Mouse (Mus musculus): Measurements from ENCODE around the gene Gm10134. TPM values are rescaled to one million over a fixed set of nuclear protein-coding genes. Genes with fewer than 3 reads are reported as not detected.

The Gm10134 gene
- polyA plus RNA-seq, 1 experiment from 2014 or later: 11.8 TPM

- peaks cover 53% of the 10 kb centered on the region for H3K36me3 ChIP-seq
- no peak overlapping the region for H3K4me3 ChIP-seq (replicated peaks)
- H3K4me2 ChIP-seq (replicated peaks): no peak overlapping the region
- H3K4me1 ChIP-seq (replicated peaks): no peaks in the 10 kb centered on the region
- 54% methylated on average over 11 of the region's 11 CpGs for WGBS
- no peak overlapping the region for H3K27ac ChIP-seq
- no peaks in the 10 kb centered on the region for H3K27me3 ChIP-seq (replicated peaks)
- peak; percentile 64 for ATAC-seq
- no peaks in the 10 kb centered on the region for H3K9me3 ChIP-seq
- no peak overlapping the region for H3K9ac ChIP-seq
These were observed 41.6 kb downstream of the Gm10134 start for GRCm38 (mm10) chr2:28547237-28548172.

GRCm38 (mm10) chr2:28549157-28549556, 43.3 kb downstream of the Gm10134 start:
- Histone ChIP-seq H3K4me1 (replicated peaks) (no peaks in the 10 kb centered on the region), H3K9me3 (no peaks in the 10 kb centered on the region), H3K4me2 (replicated peaks) (no peak overlapping the region), H3K27ac (no peak overlapping the region), H3K27me3 (replicated peaks) (no peaks in the 10 kb centered on the region), H3K9ac (no peak overlapping the region), H3K36me3 (peaks cover 56% of the 10 kb centered on the region), H3K4me3 (replicated peaks) (no peak overlapping the region)
- no peak for ATAC-seq
- WGBS: 93% methylated on average over 13 of the region's 13 CpGs

GRCm38 (mm10) chr2:28552301-28552700, 46.4 kb downstream of the Gm10134 start:
- Histone ChIP-seq H3K27ac (no peak overlapping the region), H3K9ac (no peak overlapping the region), H3K9me3 (no peaks in the 10 kb centered on the region), H3K4me3 (replicated peaks) (no peak overlapping the region), H3K27me3 (replicated peaks) (no peaks in the 10 kb centered on the region), H3K4me2 (replicated peaks) (no peak overlapping the region), H3K4me1 (replicated peaks) (no peaks in the 10 kb centered on the region), H3K36me3 (peaks cover 44% of the 10 kb centered on the region)
- no peak for ATAC-seq
- 89% methylated on average over 5 of the region's 5 CpGs for WGBS

Other genes with a start within 250 kb of the Gm10134 start
- 2.7 and 2.8 TPM in 2 replicates for gene Ppp1r26, start 59.3 kb upstream of the Gm10134 start, polyA plus RNA-seq (2015; fragmentation: Nextera tagmentation; extraction: Ambion mirVana)
- not detected in 2 replicates for gene 1700007K13Rik, start 39.8 kb upstream of the Gm10134 start, polyA plus RNA-seq (2015; fragmentation: Nextera tagmentation; extraction: Ambion mirVana)
- gene Mrps2, start 38.0 kb upstream of the Gm10134 start, polyA plus RNA-seq (2015; fragmentation: Nextera tagmentation; extraction: Ambion mirVana): 62.4 and 66.0 TPM in 2 replicates
- gene Gbgt1, start 9.2 kb upstream of the Gm10134 start, polyA plus RNA-seq (2015; fragmentation: Nextera tagmentation; extraction: Ambion mirVana): 3.7 and 4.0 TPM in 2 replicates
- 27.9 and 28.3 TPM in 2 replicates for gene Ralgds, start 7.0 kb downstream of the Gm10134 start, polyA plus RNA-seq (2015; fragmentation: Nextera tagmentation; extraction: Ambion mirVana)
- 159 and 428 TPM in 2 replicates for gene Cel, start 57.3 kb downstream of the Gm10134 start, polyA plus RNA-seq (2015; fragmentation: Nextera tagmentation; extraction: Ambion mirVana)
- gene Gtf3c5, start 77.7 kb downstream of the Gm10134 start, polyA plus RNA-seq (2015; fragmentation: Nextera tagmentation; extraction: Ambion mirVana): 31.8 and 33.8 TPM in 2 replicates
- gene Gfi1b, start 115.9 kb downstream of the Gm10134 start, polyA plus RNA-seq (2015; fragmentation: Nextera tagmentation; extraction: Ambion mirVana): 1.1 and 1.5 TPM in 2 replicates
- 16.2 and 16.6 TPM in 2 replicates for gene Tsc1, start 135.1 kb downstream of the Gm10134 start, polyA plus RNA-seq (2015; fragmentation: Nextera tagmentation; extraction: Ambion mirVana)
- 1.0 and 1.2 TPM in 2 replicates for gene Spaca9, start 193.6 kb downstream of the Gm10134 start, polyA plus RNA-seq (2015; fragmentation: Nextera tagmentation; extraction: Ambion mirVana)
- 0.44 and 0.48 TPM in 2 replicates for gene Ak8, start 194.1 kb downstream of the Gm10134 start, polyA plus RNA-seq (2015; fragmentation: Nextera tagmentation; extraction: Ambion mirVana)

All from intestine, embryonic 15.5 days (tissue).